Mouse (Mus musculus) spleen, adult 2 months (tissue): ENCODE results near the gene Otof.

Source experiments
- CTCF ChIP-seq: fragments of 200-500 bp; IDR thresholded peaks from 2 replicates; pipeline ENCODE4 v1.5.1; 2011; ENCODE audit warnings: mild to moderate bottlenecking, inconsistent platforms; ENCODE audit not compliant: insufficient read depth, insufficient read length, insufficient replicate concordance; ENCODE audit errors: extremely low read depth
- POLR2A ChIP-seq: fragments of 200-500 bp; IDR thresholded peaks from 2 replicates; pipeline ENCODE4 v1.6.1; 2011; ENCODE audit warnings: low read depth, low read length, inconsistent platforms

DNA sequence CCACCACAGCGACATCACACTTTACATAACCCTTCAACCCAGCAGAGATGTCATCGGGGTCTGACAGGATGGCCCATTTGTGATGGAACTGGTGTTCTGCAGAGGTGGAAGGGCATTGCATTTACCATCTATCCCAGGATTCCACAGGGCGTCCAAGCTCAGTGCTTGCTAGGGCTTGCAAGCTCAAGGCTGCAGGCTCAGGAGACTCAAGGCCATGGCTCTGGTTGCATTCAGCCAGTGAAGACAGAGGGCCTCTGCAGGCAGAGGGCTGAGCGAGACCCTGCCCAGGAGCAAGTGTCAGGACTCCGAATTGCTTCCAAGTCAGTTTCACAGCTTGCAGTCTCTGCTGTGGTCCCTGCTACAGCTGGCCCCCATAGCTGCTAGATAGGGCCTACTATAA, 71.9 kb downstream of the Otof start:
- no peak for TF ChIP-seq POLR2A
- no peak for TF ChIP-seq CTCF
